Mouse (Mus musculus): ENCODE results near the gene Rpl18a.

- TF ChIP-seq POLR2A (IDR thresholded peaks at IDR 0.05; ENCODE audit: insufficient read length, low read depth) (no peak), MYOG (IDR thresholded peaks at IDR 0.05; ENCODE audit: control insufficient read depth in 1 of 3, insufficient read depth in 1 of 3, insufficient read length in 2 of 3, low read depth in 2 of 3) (no peak), MYOD1 (IDR thresholded peaks at IDR 0.05; ENCODE audit: control insufficient read depth in 1 of 3, insufficient read length in 2 of 3, low read depth in 2 of 3) (no peak), POLR2AphosphoS2 (IDR thresholded peaks at IDR 0.05; ENCODE audit: insufficient read length, low read depth) (no peak)
Observed at GRCm38 (mm10) chr8:70874441-70874840, 22.8 kb downstream of the Rpl18a start.
